9 mouse cellular contexts compared by ENCODE assay signal in genomic region chr19:45078971-45079764, GRCm38 (mm10). TPM values are rescaled to one million over a fixed set of nuclear protein-coding genes. Genes with fewer than 3 reads are reported as not detected.
DNase-seq lines count a peak whose midpoint lies in the region; ATAC-seq and TF ChIP-seq lines count a peak whose summit lies in the region.
"Had no signal": no experiment of that assay in that cellular context is flagged by ENCODE, and none has a peak within 500 bp of the region (broad histone marks: within the 10 kb centered on the region; RNA-seq: fewer than 3 reads in every experiment).

No protein-coding gene starts in this region.

- no peak for ATAC-seq in hindbrain, embryonic 13.5 days (ENCODE audit: low FRiP score)
- no peak for ATAC-seq in lung, embryonic 14.5 days (ENCODE audit: insufficient read depth)
- ATAC-seq in stomach, embryonic 15.5 days (ENCODE audit: insufficient read depth, low FRiP score, low read depth), result no peak

- peak overlapping the region; percentile 56 for H3K4me2 ChIP-seq in hindbrain, embryonic 13.5 days
- H3K4me2 ChIP-seq in lung, embryonic 14.5 days, result peak overlapping the region; percentile 61
- H3K4me2 ChIP-seq in stomach, embryonic 15.5 days, result peak overlapping the region; percentile 65

- peaks cover 88% of the 10 kb centered on the region for H3K27me3 ChIP-seq in hindbrain, embryonic 13.5 days
- H3K27me3 ChIP-seq in lung, embryonic 14.5 days (ENCODE audit: insufficient read depth, low read length), result peaks cover 68% of the 10 kb centered on the region
- peaks cover 67% of the 10 kb centered on the region for H3K27me3 ChIP-seq in stomach, embryonic 15.5 days (replicated peaks)

- no peak overlapping the region for H3K27ac ChIP-seq in layer of hippocampus, adult 2 months
- 0 out of 2 replicates have a peak overlapping the region, but pooled peaks have one; percentile 8 for H3K27ac ChIP-seq in hindbrain, embryonic 13.5 days
- no peak overlapping the region for H3K27ac ChIP-seq in lung, embryonic 14.5 days (ENCODE audit: low read depth)
- no peak overlapping the region for H3K27ac ChIP-seq in stomach, embryonic 15.5 days

- peak; percentile 53 for TF ChIP-seq CTCF in layer of hippocampus, adult 2 months (conservative IDR thresholded peaks at IDR 0.05)
- peak; percentile 56 for TF ChIP-seq CTCF in lung, embryonic 14.5 days (IDR thresholded peaks at IDR 0.05; ENCODE audit: low read depth)

- no peaks in the 10 kb centered on the region for H3K36me3 ChIP-seq in hindbrain, embryonic 13.5 days
- no peaks in the 10 kb centered on the region for H3K36me3 ChIP-seq in lung, embryonic 14.5 days (ENCODE audit: insufficient read depth)
- no peaks in the 10 kb centered on the region for H3K36me3 ChIP-seq in stomach, embryonic 15.5 days

- H3K4me1 ChIP-seq in hindbrain, embryonic 13.5 days (replicated peaks), result peaks cover 54% of the 10 kb centered on the region
- peaks cover 24% of the 10 kb centered on the region; the same call in 1 of the 2 replicates for H3K4me1 ChIP-seq in lung, embryonic 14.5 days (ENCODE audit: insufficient read depth)
- peaks cover 56% of the 10 kb centered on the region for H3K4me1 ChIP-seq in stomach, embryonic 15.5 days

- H3K9me3 ChIP-seq in hindbrain, embryonic 13.5 days, result no peaks in the 10 kb centered on the region
- no peaks in the 10 kb centered on the region for H3K9me3 ChIP-seq in lung, embryonic 14.5 days (ENCODE audit: low read depth, low read length)
- no peaks in the 10 kb centered on the region for H3K9me3 ChIP-seq in stomach, embryonic 15.5 days

- peak overlapping the region; percentile 61; the same call in 1 of the 2 replicates for H3K9ac ChIP-seq in hindbrain, embryonic 13.5 days
- no peak overlapping the region for H3K9ac ChIP-seq in lung, embryonic 14.5 days
- H3K9ac ChIP-seq in stomach, embryonic 15.5 days, result 0 out of 2 replicates have a peak overlapping the region, but pooled peaks have one; percentile 13

- no peak for DNase-seq in layer of hippocampus, adult 2 months (ENCODE audit: low spot score in 2 of 2)
- no peak for DNase-seq in layer of hippocampus, adult 8-10 months (ENCODE audit: low spot score in 2 of 2)
- peak; percentile 69 for DNase-seq in embryo, embryonic 11 days
- DNase-seq in lung, embryonic 14.5 days, result peak; percentile 79
- DNase-seq in layer of hippocampus, postnatal 25 days (ENCODE audit: extremely low spot score in 1 of 2, low spot score in 1 of 2), result no peak
- no peak for DNase-seq in yolk sac, embryonic 10.5 days (ENCODE audit: low spot score)

- WGBS in hindbrain, embryonic 13.5 days, result 5% methylated on average over 16 of the region's 17 CpGs
- WGBS in lung, embryonic 14.5 days, result 7% methylated on average over 17 of the region's 17 CpGs
- 8% methylated on average over 17 of the region's 17 CpGs for WGBS in stomach, embryonic 15.5 days

- H3K4me3 ChIP-seq in layer of hippocampus, adult 2 months, result peak overlapping the region; percentile 40
- H3K4me3 ChIP-seq in hindbrain, embryonic 13.5 days, result peak overlapping the region; percentile 28
- peak overlapping the region; percentile 31 for H3K4me3 ChIP-seq in lung, embryonic 14.5 days (ENCODE audit: low read depth, low read length)
- H3K4me3 ChIP-seq in stomach, embryonic 15.5 days (replicated peaks), result peak overlapping the region; percentile 31

RNA-seq across cellular contexts. Expression of gene Kazald1, which starts 4.1 kb away (rescaled TPM):
- 1 to 10 TPM; 1.4 to 1.9 TPM for total RNA-seq in layer of hippocampus, adult 2 months (2021)
- 1 to 10 TPM; 1.7 to 2.6 (median 2.0) TPM for total RNA-seq in layer of hippocampus, adult 8-10 months (2022)
- 4.7 and 6.3 TPM in 2 replicates for polyA plus RNA-seq in hindbrain, embryonic 13.5 days (2015; fragmentation: Nextera tagmentation; extraction: Ambion mirVana)
- polyA plus RNA-seq in lung, embryonic 14.5 days (2014; fragmentation: Nextera tagmentation; extraction: Ambion mirVana), result 1.5 and 2.4 TPM in 2 replicates
- polyA plus RNA-seq in stomach, embryonic 15.5 days (2015; fragmentation: Nextera tagmentation; extraction: Ambion mirVana), result 49.2 and 50.1 TPM in 2 replicates
- total RNA-seq in layer of hippocampus, postnatal 25 days (2021), result 1 to 10 TPM; 1.2 to 1.7 TPM
- total RNA-seq: neutrophil, adult 5-6 weeks had no signal

RNA-seq across cellular contexts. Expression of gene Sfxn3, which starts 31.9 kb away (rescaled TPM):
- total RNA-seq in layer of hippocampus, adult 2 months (2021), result 10 to 100 TPM; 87.3 to 99.8 TPM
- total RNA-seq in layer of hippocampus, adult 8-10 months (2022), result 10 to 100 TPM; 93.2 to 96.3 (median 94.1) TPM
- polyA plus RNA-seq in hindbrain, embryonic 13.5 days (2015; fragmentation: Nextera tagmentation; extraction: Ambion mirVana), result 63.1 and 65.4 TPM in 2 replicates
- 18.3 and 19.6 TPM in 2 replicates for polyA plus RNA-seq in lung, embryonic 14.5 days (2014; fragmentation: Nextera tagmentation; extraction: Ambion mirVana)
- 24.3 and 24.5 TPM in 2 replicates for polyA plus RNA-seq in stomach, embryonic 15.5 days (2015; fragmentation: Nextera tagmentation; extraction: Ambion mirVana)
- total RNA-seq in layer of hippocampus, postnatal 25 days (2021), result 100 to 1,000 TPM in 1 of 2 experiments, 10 to 100 TPM in 1; 89.0 to 105 TPM

RNA-seq across cellular contexts. Expression of gene Pdzd7, which starts 33.7 kb away (rescaled TPM):
- total RNA-seq in layer of hippocampus, adult 2 months (2021), result 1 to 10 TPM; 2.1 to 3.3 TPM
- 1 to 10 TPM; 3.1 to 3.8 (median 3.4) TPM for total RNA-seq in layer of hippocampus, adult 8-10 months (2022)
- 1.4 and 1.5 TPM in 2 replicates for polyA plus RNA-seq in hindbrain, embryonic 13.5 days (2015; fragmentation: Nextera tagmentation; extraction: Ambion mirVana)
- 0.39 TPM in 2 replicates for polyA plus RNA-seq in lung, embryonic 14.5 days (2014; fragmentation: Nextera tagmentation; extraction: Ambion mirVana)
- 0.27 and 0.33 TPM in 2 replicates for polyA plus RNA-seq in stomach, embryonic 15.5 days (2015; fragmentation: Nextera tagmentation; extraction: Ambion mirVana)
- total RNA-seq in layer of hippocampus, postnatal 25 days (2021), result 1 to 10 TPM; 1.8 to 2.9 TPM
- total RNA-seq: neutrophil, adult 5-6 weeks had no signal

Comparison
In these comparisons a context has a peak if more than half of its experiments do, and no peak if none do; other contexts are left out.
1. DNase-seq: peak in embryo, embryonic 11 days (single experiment) and lung, embryonic 14.5 days (single experiment); none in layer of hippocampus, adult 2 months (0 of 2), layer of hippocampus, adult 8-10 months (0 of 2), layer of hippocampus, postnatal 25 days (0 of 2) and yolk sac, embryonic 10.5 days (single experiment).
2. Peak in every context shown above with its lines, with median percentiles within 50 percentile points of each other: H3K4me3 ChIP-seq and H3K4me2 ChIP-seq.